Mouse (Mus musculus): ENCODE results near the gene Slc37a3. TPM values are rescaled to one million over a fixed set of nuclear protein-coding genes. Genes with fewer than 3 reads are reported as not detected.
A peak's percentile ranks its signal among the peaks of the same experiment; 100 is the strongest.

The Slc37a3 gene
- polyA plus RNA-seq, 1 experiment from 2014 or later = 34.8 TPM

- H3K36me3 ChIP-seq = peaks cover 81% of the 10 kb centered on the region
- no peak overlapping the region for H3K9ac ChIP-seq
- H3K4me1 ChIP-seq (replicated peaks) = peaks cover 2% of the 10 kb centered on the region; the same call in 1 of the 2 replicates
- H3K27me3 ChIP-seq (replicated peaks) = no peaks in the 10 kb centered on the region
- no peak overlapping the region for H3K4me2 ChIP-seq
- ATAC-seq (ENCODE audit: insufficient number of reproducible peaks, low FRiP score) = no peak
- no peak overlapping the region for H3K27ac ChIP-seq (ENCODE audit: poor library complexity, severe bottlenecking)
- H3K9me3 ChIP-seq (replicated peaks) = no peaks in the 10 kb centered on the region
- WGBS = 62% methylated on average over 15 of the region's 15 CpGs
- no peak overlapping the region for H3K4me3 ChIP-seq
These were observed 30.4 kb downstream of the Slc37a3 start for GRCm38 (mm10) chr6:39346991-39347501.

GRCm38 (mm10) chr6:39345430-39345829, 32.0 kb downstream of the Slc37a3 start:
- no peak for ATAC-seq (ENCODE audit: insufficient number of reproducible peaks, low FRiP score)
- Histone ChIP-seq H3K27ac (ENCODE audit: poor library complexity, severe bottlenecking) (no peak overlapping the region), H3K9ac (no peak overlapping the region), H3K4me3 (no peak overlapping the region), H3K9me3 (replicated peaks) (no peaks in the 10 kb centered on the region), H3K27me3 (replicated peaks) (no peaks in the 10 kb centered on the region), H3K4me1 (replicated peaks) (peaks cover 5% of the 10 kb centered on the region; the same call in 1 of the 2 replicates), H3K4me2 (no peak overlapping the region), H3K36me3 (peaks cover 70% of the 10 kb centered on the region)
- WGBS = 69% methylated on average over 7 of the region's 7 CpGs

GRCm38 (mm10) chr6:39344020-39344419, 33.5 kb downstream of the Slc37a3 start:
- H3K27me3 ChIP-seq (replicated peaks) = no peaks in the 10 kb centered on the region
- H3K27ac ChIP-seq (ENCODE audit: poor library complexity, severe bottlenecking) = no peak overlapping the region
- 22% methylated on average over 12 of the region's 12 CpGs for WGBS
- no peak overlapping the region for H3K4me2 ChIP-seq
- H3K36me3 ChIP-seq = peaks cover 56% of the 10 kb centered on the region
- no peak overlapping the region for H3K4me3 ChIP-seq
- H3K4me1 ChIP-seq (replicated peaks) = peaks cover 5% of the 10 kb centered on the region; the same call in 1 of the 2 replicates
- H3K9ac ChIP-seq = no peak overlapping the region
- ATAC-seq (ENCODE audit: insufficient number of reproducible peaks, low FRiP score) = 0 out of 2 replicates have a peak, but pooled peaks have one; percentile 22
- H3K9me3 ChIP-seq (replicated peaks) = no peaks in the 10 kb centered on the region

- Histone ChIP-seq H3K4me1 (replicated peaks) (peaks cover 5% of the 10 kb centered on the region; the same call in 1 of the 2 replicates), H3K4me3 (no peak overlapping the region), H3K9me3 (replicated peaks) (no peaks in the 10 kb centered on the region), H3K9ac (no peak overlapping the region), H3K4me2 (no peak overlapping the region), H3K27me3 (replicated peaks) (no peaks in the 10 kb centered on the region), H3K36me3 (peaks cover 59% of the 10 kb centered on the region), H3K27ac (ENCODE audit: poor library complexity, severe bottlenecking) (no peak overlapping the region)
- 60% methylated on average over 2 of the region's 2 CpGs for WGBS
- ATAC-seq (ENCODE audit: insufficient number of reproducible peaks, low FRiP score) = no peak
These were observed 35.7 kb downstream of the Slc37a3 start for GRCm38 (mm10) chr6:39341798-39342197.

- Histone ChIP-seq H3K9me3 (replicated peaks) (no peaks in the 10 kb centered on the region), H3K27me3 (replicated peaks) (no peaks in the 10 kb centered on the region), H3K9ac (no peak overlapping the region), H3K36me3 (peaks cover 58% of the 10 kb centered on the region), H3K4me3 (no peak overlapping the region), H3K27ac (ENCODE audit: poor library complexity, severe bottlenecking) (no peak overlapping the region), H3K4me1 (replicated peaks) (peaks cover 5% of the 10 kb centered on the region; the same call in 1 of the 2 replicates), H3K4me2 (no peak overlapping the region)
- WGBS = 86% methylated on average over 8 of the region's 8 CpGs
- ATAC-seq (ENCODE audit: insufficient number of reproducible peaks, low FRiP score) = no peak
These were observed 39.1 kb downstream of the Slc37a3 start for GRCm38 (mm10) chr6:39338359-39338758.

- Histone ChIP-seq H3K4me1 (replicated peaks) (no peaks in the 10 kb centered on the region), H3K36me3 (peaks cover 61% of the 10 kb centered on the region), H3K27me3 (replicated peaks) (no peaks in the 10 kb centered on the region), H3K4me3 (no peak overlapping the region), H3K9me3 (replicated peaks) (no peaks in the 10 kb centered on the region), H3K27ac (ENCODE audit: poor library complexity, severe bottlenecking) (no peak overlapping the region), H3K4me2 (no peak overlapping the region), H3K9ac (no peak overlapping the region)
- WGBS = 93% methylated on average over 3 of the region's 3 CpGs
- no peak for ATAC-seq (ENCODE audit: insufficient number of reproducible peaks, low FRiP score)
These were observed 42.6 kb downstream of the Slc37a3 start for GRCm38 (mm10) chr6:39334873-39335272.

GRCm38 (mm10) chr6:39334224-39334623, 43.3 kb downstream of the Slc37a3 start:
- peaks cover 61% of the 10 kb centered on the region for H3K36me3 ChIP-seq
- ATAC-seq (ENCODE audit: insufficient number of reproducible peaks, low FRiP score) = no peak
- no peak overlapping the region for H3K27ac ChIP-seq (ENCODE audit: poor library complexity, severe bottlenecking)
- WGBS = 74% methylated on average over 7 of the region's 7 CpGs
- no peaks in the 10 kb centered on the region for H3K4me1 ChIP-seq (replicated peaks)
- H3K9ac ChIP-seq = no peak overlapping the region
- no peak overlapping the region for H3K4me2 ChIP-seq
- no peaks in the 10 kb centered on the region for H3K9me3 ChIP-seq (replicated peaks)
- H3K4me3 ChIP-seq = no peak overlapping the region
- no peaks in the 10 kb centered on the region for H3K27me3 ChIP-seq (replicated peaks)

GRCm38 (mm10) chr6:39331998-39332700, 45.3 kb downstream of the Slc37a3 start:
- no peaks in the 10 kb centered on the region for H3K9me3 ChIP-seq (replicated peaks)
- no peak overlapping the region for H3K9ac ChIP-seq
- H3K36me3 ChIP-seq = peaks cover 49% of the 10 kb centered on the region
- no peaks in the 10 kb centered on the region for H3K27me3 ChIP-seq (replicated peaks)
- H3K4me3 ChIP-seq = no peak overlapping the region
- WGBS = 86% methylated on average over 7 of the region's 7 CpGs
- H3K4me2 ChIP-seq = no peak overlapping the region
- no peak for ATAC-seq (ENCODE audit: insufficient number of reproducible peaks, low FRiP score)
- no peak overlapping the region for H3K27ac ChIP-seq (ENCODE audit: poor library complexity, severe bottlenecking)
- no peaks in the 10 kb centered on the region for H3K4me1 ChIP-seq (replicated peaks)

- H3K4me3 ChIP-seq = no peak overlapping the region
- ATAC-seq (ENCODE audit: insufficient number of reproducible peaks, low FRiP score) = no peak
These were observed 46.5 kb downstream of the Slc37a3 start for GRCm38 (mm10) chr6:39330981-39331380.

GRCm38 (mm10) chr6:39320286-39320685, 57.2 kb downstream of the Slc37a3 start:
- Histone ChIP-seq H3K4me1 (replicated peaks) (peaks cover 23% of the 10 kb centered on the region), H3K4me3 (no peak overlapping the region), H3K4me2 (no peak overlapping the region), H3K36me3 (peaks cover 4% of the 10 kb centered on the region), H3K9ac (no peak overlapping the region), H3K27ac (ENCODE audit: poor library complexity, severe bottlenecking) (no peak overlapping the region), H3K9me3 (replicated peaks) (0 out of 2 replicates have a peak, but pooled peaks cover 2% of the 10 kb centered on the region), H3K27me3 (replicated peaks) (no peaks in the 10 kb centered on the region)
- 81% methylated on average over 5 of the region's 5 CpGs for WGBS
- no peak for ATAC-seq (ENCODE audit: insufficient number of reproducible peaks, low FRiP score)

More at GRCm38 (mm10) chr6:39330981-39331380, 46.5 kb downstream of the Slc37a3 start:
- no peaks in the 10 kb centered on the region for H3K4me1 ChIP-seq (replicated peaks)
- no peaks in the 10 kb centered on the region for H3K9me3 ChIP-seq (replicated peaks)
- H3K36me3 ChIP-seq = peaks cover 46% of the 10 kb centered on the region
- H3K27me3 ChIP-seq (replicated peaks) = no peaks in the 10 kb centered on the region
- WGBS = 90% methylated on average over 7 of the region's 7 CpGs
- no peak overlapping the region for H3K27ac ChIP-seq (ENCODE audit: poor library complexity, severe bottlenecking)
- H3K9ac ChIP-seq = no peak overlapping the region
- H3K4me2 ChIP-seq = no peak overlapping the region

GRCm38 (mm10) chr6:39319061-39319761, 58.3 kb downstream of the Slc37a3 start:
- Histone ChIP-seq H3K4me1 (replicated peaks) (peaks cover 23% of the 10 kb centered on the region), H3K4me3 (no peak overlapping the region), H3K9me3 (replicated peaks) (no peaks in the 10 kb centered on the region), H3K4me2 (peak overlapping the region; percentile 40), H3K9ac (no peak overlapping the region), H3K36me3 (no peaks in the 10 kb centered on the region), H3K27me3 (replicated peaks) (no peaks in the 10 kb centered on the region), H3K27ac (ENCODE audit: poor library complexity, severe bottlenecking) (peak overlapping the region; percentile 76)
- 0 out of 2 replicates have a peak, but pooled peaks have one; percentile 52 for ATAC-seq (ENCODE audit: insufficient number of reproducible peaks, low FRiP score)
- 36% methylated on average over 16 of the region's 19 CpGs for WGBS
